Mouse (Mus musculus) liver, adult (tissue): Measurements from ENCODE around the gene Acat2.

Experiments
- GATA4 ChIP-seq: IDR thresholded peaks from 2 replicates; pipeline ENCODE4 v1.6.1; 2014; ENCODE audit warnings: mild to moderate bottlenecking, low read length; ENCODE audit not compliant: insufficient replicate concordance

Gene Acat2

GRCm38 (mm10) chr17:12916588-12917380 is 43.8 kb downstream of the Acat2 start:
- TF ChIP-seq GATA4: no peak

GRCm38 (mm10) chr17:12915881-12916583 is 44.5 kb downstream of the Acat2 start, which contains the start of gene Mrpl18:
Gene Mrpl18 (minus strand): TSS chr17:12916345.
- no peak for TF ChIP-seq GATA4

GRCm38 (mm10) chr17:12915488-12915880 is 45.1 kb downstream of the Acat2 start, which contains the start of gene Tcp1:
Gene Tcp1 (plus strand): TSS chr17:12915701.
- TF ChIP-seq GATA4: no peak

- TF ChIP-seq GATA4: no peak
Observed at GRCm38 (mm10) chr17:12910391-12910790, 50.2 kb downstream of the Acat2 start.

- no peak for TF ChIP-seq GATA4
Observed at GRCm38 (mm10) chr17:12909361-12910280, 50.9 kb downstream of the Acat2 start, which contains the start of gene Pnldc1. Gene Pnldc1 (minus strand): TSS chr17:12910230.

GRCm38 (mm10) chr17:12906436-12906835 is 54.1 kb downstream of the Acat2 start:
- TF ChIP-seq GATA4: no peak

- TF ChIP-seq GATA4: no peak
Observed at GRCm38 (mm10) chr17:12905810-12906209, 54.7 kb downstream of the Acat2 start.

GRCm38 (mm10) chr17:12904349-12904748 is 56.2 kb downstream of the Acat2 start:
- no peak for TF ChIP-seq GATA4

GRCm38 (mm10) chr17:12903372-12904333 is 56.9 kb downstream of the Acat2 start:
- TF ChIP-seq GATA4: no peak

GRCm38 (mm10) chr17:12902291-12902690 is 58.3 kb downstream of the Acat2 start:
- no peak for TF ChIP-seq GATA4

- no peak for TF ChIP-seq GATA4
Observed at GRCm38 (mm10) chr17:12897674-12898073, 62.9 kb downstream of the Acat2 start.
